Mouse (Mus musculus) cerebellum, postnatal 14 days (tissue): ENCODE results near the gene Cxcl17.
"Not testable (repeated sequence)": the region's sequence is repeated elsewhere in the genome, so short reads cannot be mapped to it uniquely, and the experiment has no call there.

Experiments
- DNase-seq, 2 experiments: peaks; one replicate each; pipeline ENCODE4 v3.0.0; 2021; ENCODE audit warnings: mixed read lengths in 2 of 2

Cxcl17 gene

GRCm38 (mm10) chr7:25424429-25424828 is 11.7 kb upstream of the Cxcl17 start:
- DNase-seq = peak; percentile 89 to 94

- DNase-seq = peak; percentile 24 to 40
These were observed 9.7 kb upstream of the Cxcl17 start for GRCm38 (mm10) chr7:25422286-25422841.

- no peak for DNase-seq
These were observed 7.3 kb upstream of the Cxcl17 start for GRCm38 (mm10) chr7:25419943-25420342.

- no peak for DNase-seq
These were observed 6.8 kb upstream of the Cxcl17 start for GRCm38 (mm10) chr7:25419536-25419935.

GRCm38 (mm10) chr7:25417597-25417996 is 4.9 kb upstream of the Cxcl17 start:
- peak; percentile 43 to 61 for DNase-seq

GRCm38 (mm10) chr7:25411861-25412260 is 825 bp downstream of the Cxcl17 start:
- DNase-seq = no peak

GRCm38 (mm10) chr7:25410969-25411615 is 1.6 kb downstream of the Cxcl17 start:
- no peak for DNase-seq

- peak in 1 of 2 experiments; percentile 60 for DNase-seq
These were observed 3.4 kb downstream of the Cxcl17 start for GRCm38 (mm10) chr7:25409114-25409760.

- DNase-seq = no peak
These were observed 6.2 kb downstream of the Cxcl17 start for GRCm38 (mm10) chr7:25406468-25406867.

- DNase-seq = peak; percentile 38 to 60
These were observed 10.0 kb downstream of the Cxcl17 start for GRCm38 (mm10) chr7:25402671-25403101.

- DNase-seq = no peak
These were observed 10.7 kb downstream of the Cxcl17 start for GRCm38 (mm10) chr7:25401986-25402385.

- DNase-seq = no peak
These were observed 11.1 kb downstream of the Cxcl17 start for GRCm38 (mm10) chr7:25401551-25401950.

GRCm38 (mm10) chr7:25399028-25399427 is 13.7 kb downstream of the Cxcl17 start:
- not testable (repeated sequence) for DNase-seq

GRCm38 (mm10) chr7:25398610-25399009 is 14.1 kb downstream of the Cxcl17 start, which contains the start of gene Lipe:
TSS of gene Lipe (minus strand) at chr7:25398710.
- DNase-seq = no peak

- no peak for DNase-seq
These were observed 16.1 kb downstream of the Cxcl17 start for GRCm38 (mm10) chr7:25396621-25397020.

GRCm38 (mm10) chr7:25395558-25396521 is 16.8 kb downstream of the Cxcl17 start:
- DNase-seq = peak; percentile 98 to 100

- no peak for DNase-seq
These were observed 17.5 kb downstream of the Cxcl17 start for GRCm38 (mm10) chr7:25395186-25395557.

- no peak for DNase-seq
These were observed 17.9 kb downstream of the Cxcl17 start for GRCm38 (mm10) chr7:25394754-25395153.

GRCm38 (mm10) chr7:25393451-25394210 is 19.1 kb downstream of the Cxcl17 start:
- DNase-seq = no peak

- no peak for DNase-seq
These were observed 19.8 kb downstream of the Cxcl17 start for GRCm38 (mm10) chr7:25392851-25393250.

GRCm38 (mm10) chr7:25391856-25392453 is 20.7 kb downstream of the Cxcl17 start:
- no peak for DNase-seq

- DNase-seq = no peak
These were observed 21.7 kb downstream of the Cxcl17 start for GRCm38 (mm10) chr7:25390986-25391385.
